Mouse (Mus musculus) brown adipose tissue, adult 24 weeks (tissue): ENCODE data around the gene Myh15. TPM values are rescaled to one million over a fixed set of nuclear protein-coding genes. Genes with fewer than 3 reads are reported as not detected.
"Not testable (repeated sequence)": the region's sequence is repeated elsewhere in the genome, so short reads cannot be mapped to it uniquely, and the experiment has no call there.

ENCODE experiments used
- H3K27ac ChIP-seq: fragments of 200-500 bp; replicated peaks from 2 replicates; pipeline ENCODE4 v1.5.1; 2012; ENCODE audit warnings: low read depth, mild to moderate bottlenecking, low read length
- H3K4me1 ChIP-seq: fragments of 200-500 bp; 2 replicates; pipeline ENCODE4 v1.6.1; 2012; ENCODE audit warnings: low read length, mixed read lengths; ENCODE audit not compliant: control insufficient read depth, insufficient read depth, insufficient read length
- H3K4me3 ChIP-seq: fragments of 200-500 bp; 2 replicates; pipeline ENCODE4 v1.5.1; 2012; ENCODE audit warnings: low read depth, mild to moderate bottlenecking, low read length, moderate library complexity; ENCODE audit not compliant: insufficient read depth
- polyA plus RNA-seq: library from polyadenylated mRNA; stranded (reverse); fragments of >200 nt; gene quantifications from 2 replicates; pipeline ENCODE4 v1.2.4, GENCODE M21; 2012; ENCODE audit not compliant: missing spikeins, insufficient read depth, insufficient read length

Gene Myh15
- polyA plus RNA-seq, 1 experiment: not detected

DNA sequence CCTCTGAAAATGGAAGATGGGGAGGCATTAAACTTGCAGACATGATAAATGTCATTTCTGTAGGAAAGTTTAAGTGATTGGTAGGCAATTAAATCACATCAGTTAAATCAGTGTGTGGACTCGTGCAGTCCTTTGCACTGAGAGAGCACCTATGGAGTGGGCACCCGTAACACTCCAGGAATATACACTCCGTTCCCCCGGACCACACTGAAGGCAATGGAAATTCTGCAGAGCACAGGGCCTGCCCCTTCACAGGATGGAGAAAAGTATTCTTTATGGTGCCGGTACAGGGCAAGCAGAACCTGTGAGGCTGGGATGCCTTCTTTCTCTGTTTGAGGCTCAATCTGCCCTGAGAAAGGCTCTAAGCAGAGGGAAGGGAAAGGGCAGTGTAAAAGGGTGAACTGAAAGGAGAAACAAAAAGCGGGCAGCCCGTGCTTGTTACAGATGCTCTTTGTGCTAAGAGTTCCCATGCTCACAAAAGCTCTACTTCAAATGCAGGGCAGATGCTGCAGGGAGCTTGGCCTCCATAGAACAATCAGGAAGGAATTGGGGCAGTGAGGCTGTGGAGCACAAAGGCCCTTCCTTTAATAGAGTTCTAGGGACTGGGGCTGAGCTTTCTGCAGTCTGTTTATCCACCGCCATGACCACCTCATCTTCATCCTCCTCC is 118.6 kb downstream of the Myh15 start:
- Histone ChIP-seq H3K4me1 (no peaks in the 10 kb centered on the region), H3K4me3 (no peak overlapping the region), H3K27ac (no peak overlapping the region)

DNA sequence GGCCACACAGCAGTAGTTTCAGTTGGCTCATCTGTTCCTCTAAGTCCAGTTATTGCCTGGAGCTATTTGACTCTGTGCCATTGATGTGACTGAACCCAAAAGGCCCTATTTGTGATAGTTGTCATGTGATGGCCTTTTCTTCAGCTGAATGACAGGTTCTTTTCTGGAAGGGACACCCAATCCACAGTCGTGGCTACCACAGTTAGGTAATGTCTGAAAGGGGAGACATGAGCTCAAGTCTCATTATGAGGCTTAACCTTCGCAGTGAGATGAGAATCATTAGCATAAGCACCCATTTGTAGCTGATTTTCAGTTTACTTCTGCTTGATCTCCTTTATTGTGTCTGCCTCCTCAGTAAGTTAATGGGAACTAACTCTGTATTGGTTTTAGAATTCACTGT is 136.2 kb downstream of the Myh15 start:
- H3K4me1 ChIP-seq: no peaks in the 10 kb centered on the region
- H3K27ac ChIP-seq: no peak overlapping the region
- H3K4me3 ChIP-seq: no peak overlapping the region

DNA sequence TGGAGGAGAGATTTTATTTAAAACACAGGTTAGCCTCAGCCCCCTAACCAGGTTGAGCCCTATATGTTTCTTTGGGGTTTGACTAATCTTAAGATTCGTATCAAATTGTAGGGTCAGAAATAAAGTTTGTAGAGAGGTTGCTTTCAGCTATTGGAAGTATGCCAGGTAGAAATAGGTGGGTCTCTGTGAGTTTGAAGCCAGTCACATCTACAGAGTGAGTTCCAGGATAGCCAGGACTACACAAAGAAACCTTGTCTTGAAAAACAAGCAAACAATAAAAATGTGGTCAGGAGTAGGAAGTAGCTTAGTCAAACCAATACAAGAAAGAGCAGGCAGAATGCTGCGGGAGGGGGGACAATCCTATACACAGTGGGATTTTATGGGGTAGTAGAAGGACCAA is 136.7 kb downstream of the Myh15 start:
- no peaks in the 10 kb centered on the region for H3K4me1 ChIP-seq
- no peak overlapping the region for H3K27ac ChIP-seq

DNA sequence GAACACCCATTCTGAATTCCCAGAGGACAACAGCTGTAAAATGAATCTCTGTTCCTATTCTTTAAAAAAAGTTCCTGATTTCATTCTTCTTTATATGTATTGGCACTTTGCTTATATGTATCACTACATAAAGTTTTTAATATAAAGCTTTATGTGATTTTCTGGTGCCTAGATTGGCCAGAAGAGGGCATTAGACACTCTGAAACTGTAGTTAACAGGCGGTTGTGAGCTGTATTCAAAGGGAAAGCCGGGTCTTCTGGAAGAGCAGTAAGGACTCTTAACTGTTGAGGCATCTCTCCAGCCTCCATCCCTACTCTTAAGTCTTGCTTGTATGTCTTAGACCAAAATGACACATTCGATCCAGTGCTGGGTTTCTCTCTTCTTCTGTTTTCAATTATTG is 139.0 kb downstream of the Myh15 start:
- Histone ChIP-seq H3K4me3 (no peak overlapping the region), H3K4me1 (no peaks in the 10 kb centered on the region), H3K27ac (no peak overlapping the region)

More for the DNA sequence above, 136.7 kb downstream of the Myh15 start:
- H3K4me3 ChIP-seq: no peak overlapping the region

DNA sequence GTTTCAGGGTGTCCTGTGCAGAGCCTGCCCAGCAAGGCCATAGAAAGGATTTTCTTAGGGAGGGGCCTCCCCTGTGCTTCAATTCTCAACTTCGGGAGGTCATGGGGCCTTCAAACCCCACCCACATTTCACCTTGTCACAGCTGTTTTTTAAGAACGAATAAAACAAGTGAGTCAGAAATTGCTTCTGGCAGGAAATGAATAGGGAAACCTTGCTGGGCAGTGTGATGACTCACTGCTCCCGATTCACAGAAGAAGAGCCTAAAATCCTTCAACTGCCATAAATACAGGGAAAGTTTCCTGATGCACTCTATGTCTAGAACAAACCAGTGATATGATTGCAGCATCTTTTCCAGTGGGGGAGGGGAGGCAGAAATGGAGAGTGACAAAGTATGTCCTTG is 140.7 kb downstream of the Myh15 start:
- Histone ChIP-seq H3K27ac (no peak overlapping the region), H3K4me3 (no peak overlapping the region), H3K4me1 (no peaks in the 10 kb centered on the region)

DNA sequence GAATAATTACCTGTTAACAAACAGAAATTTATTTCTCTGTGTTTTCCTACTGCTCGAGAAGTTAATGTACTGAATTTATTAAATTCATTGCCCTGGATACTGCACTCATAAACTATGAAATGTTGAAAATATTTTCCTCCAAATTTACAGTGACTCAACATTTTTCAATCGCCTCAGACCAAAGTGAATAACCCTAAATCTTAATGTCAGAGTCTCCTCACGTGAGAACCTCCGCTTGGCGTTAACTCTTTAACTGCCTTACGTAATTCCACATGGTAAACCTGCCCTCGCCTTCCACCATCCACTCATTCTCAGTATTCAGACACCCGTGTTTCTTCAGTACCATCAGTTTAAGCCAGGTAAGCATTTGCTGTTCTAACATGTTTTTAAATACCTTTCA is 166.4 kb downstream of the Myh15 start:
- Histone ChIP-seq H3K4me3 (no peak overlapping the region), H3K4me1 (no peaks in the 10 kb centered on the region), H3K27ac (no peak overlapping the region)

DNA sequence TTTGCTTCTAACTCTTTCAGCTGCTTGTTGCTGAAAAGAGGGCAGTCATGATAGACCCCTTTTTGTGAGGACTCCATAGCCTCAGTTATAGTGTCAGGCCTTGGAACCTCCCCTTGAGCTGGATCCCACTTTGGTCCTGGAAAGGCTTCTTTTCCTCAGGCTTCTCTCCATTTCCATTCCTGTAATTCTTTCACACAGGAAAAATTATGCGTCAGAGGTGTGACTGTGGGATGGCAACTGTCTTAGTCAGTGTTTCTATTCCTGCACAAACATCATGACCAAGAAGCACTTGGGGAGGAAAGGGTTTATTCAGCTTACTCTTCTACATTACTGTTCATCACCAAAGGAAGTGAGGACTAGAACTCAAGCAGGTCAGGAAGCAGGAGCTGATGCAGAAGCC is 186.2 kb downstream of the Myh15 start:
- H3K27ac ChIP-seq, H3K4me3 ChIP-seq, H3K4me1 ChIP-seq: not testable (repeated sequence)

Other genes with a start within 250 kb of the Myh15 start
- not detected in 2 replicates for gene Retnlb, start 240.6 kb upstream of the Myh15 start, polyA plus RNA-seq
- 83.1 and 273 TPM in 2 replicates for gene Retnla, start 214.9 kb upstream of the Myh15 start, polyA plus RNA-seq
- gene Retnlg, start 184.9 kb upstream of the Myh15 start, polyA plus RNA-seq: 3.5 TPM in 1 of 2 replicates, not detected in the other
- gene Dzip3, start 63.3 kb upstream of the Myh15 start, polyA plus RNA-seq: 3.1 TPM in 2 replicates
- gene Cip2a, start 63.3 kb upstream of the Myh15 start, polyA plus RNA-seq: 0.75 and 1.6 TPM in 2 replicates